Comparison of ENCODE assay signal across 31 mouse cellular contexts in the genomic region with DNA sequence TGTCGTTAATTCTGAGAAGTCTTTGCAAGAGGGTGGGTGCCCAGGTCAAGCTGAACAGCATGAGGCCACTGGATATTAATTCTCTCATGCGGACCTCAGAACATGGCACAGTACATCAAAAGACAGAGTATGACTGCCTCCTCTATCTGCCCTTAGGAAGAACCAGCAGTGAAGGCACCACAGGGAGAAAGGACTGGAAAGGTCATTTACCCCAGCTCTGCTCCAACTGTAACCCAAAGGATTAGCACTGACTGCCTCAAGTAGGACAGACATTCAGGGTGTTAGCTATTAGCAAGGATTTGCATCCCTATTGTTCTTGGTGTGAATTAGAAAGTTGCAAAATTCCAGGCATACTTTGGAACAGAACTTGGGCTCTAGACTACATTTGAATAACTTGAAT. TPM values are rescaled to one million over a fixed set of nuclear protein-coding genes. Genes with fewer than 3 reads are reported as not detected.
"Had no signal": no experiment of that assay in that cellular context is flagged by ENCODE, and none has a peak within 500 bp of the region (broad histone marks: within the 10 kb centered on the region; RNA-seq: fewer than 3 reads in every experiment).

No protein-coding gene starts in this region.

- H3K4me3 ChIP-seq: layer of hippocampus, adult 2 months; liver, embryonic 13.5 days; midbrain, embryonic 10.5 days; midbrain, embryonic 13.5 days; myocyte had no signal

- H3K36me3 ChIP-seq: liver, embryonic 13.5 days; midbrain, embryonic 10.5 days; midbrain, embryonic 13.5 days had no signal

- H3K4me1 ChIP-seq: liver, embryonic 13.5 days; midbrain, embryonic 13.5 days had no signal

- DNase-seq: kidney, adult 18-20 months; kidney, postnatal 25 days; layer of hippocampus, postnatal 36 days; liver, embryonic 13.5 days; lung, adult 2 months; lung, postnatal 14 days; lung, postnatal 4 days; thymus, adult 18-20 months; thymus, postnatal 36 days had no signal

- H3K27me3 ChIP-seq: liver, embryonic 13.5 days; midbrain, embryonic 13.5 days had no signal

- H3K9me3 ChIP-seq: liver, embryonic 13.5 days; midbrain, embryonic 10.5 days; midbrain, embryonic 13.5 days had no signal

- H3K27ac ChIP-seq: kidney, postnatal 0 days; layer of hippocampus, adult 2 months; liver, embryonic 13.5 days; midbrain, embryonic 10.5 days; midbrain, embryonic 13.5 days had no signal

- H3K9ac ChIP-seq: liver, embryonic 13.5 days; midbrain, embryonic 13.5 days had no signal

- ATAC-seq: midbrain, embryonic 13.5 days; midbrain, embryonic 16.5 days had no signal

RNA-seq across cellular contexts. Expression of gene Gm7271, which starts 58.2 kb away (rescaled TPM):
- total RNA-seq: layer of hippocampus, adult 2 months; layer of hippocampus, postnatal 10 days; layer of hippocampus, postnatal 36 days; left cerebral cortex, postnatal 36 days; liver, adult 2 months; megakaryocyte, adult 5-6 weeks; monocyte, adult 5-6 weeks had no signal
- polyA plus RNA-seq: kidney, embryonic 14.5 days; kidney, postnatal 0 days; large intestine, adult 2 months; limb, embryonic 11.5 days; limb, embryonic 14.5 days; liver, adult 2 months; liver, embryonic 13.5 days; liver, embryonic 16.5 days; lung, adult 2 months; lung, embryonic 16.5 days; midbrain, embryonic 13.5 days; midbrain, embryonic 16.5 days; myocyte; small intestine, adult 2 months; spleen, adult 2 months; stomach, embryonic 16.5 days; testis, adult 2 months; urinary bladder, adult 2 months had no signal
